Mouse (Mus musculus) embryo, embryonic 11 days (tissue): ENCODE measurements around the gene Retreg1.

Experiments used
- DNase-seq: peaks from one replicate; pipeline ENCODE4 v3.0.0-alpha.2; 2015

Gene Retreg1

DNA sequence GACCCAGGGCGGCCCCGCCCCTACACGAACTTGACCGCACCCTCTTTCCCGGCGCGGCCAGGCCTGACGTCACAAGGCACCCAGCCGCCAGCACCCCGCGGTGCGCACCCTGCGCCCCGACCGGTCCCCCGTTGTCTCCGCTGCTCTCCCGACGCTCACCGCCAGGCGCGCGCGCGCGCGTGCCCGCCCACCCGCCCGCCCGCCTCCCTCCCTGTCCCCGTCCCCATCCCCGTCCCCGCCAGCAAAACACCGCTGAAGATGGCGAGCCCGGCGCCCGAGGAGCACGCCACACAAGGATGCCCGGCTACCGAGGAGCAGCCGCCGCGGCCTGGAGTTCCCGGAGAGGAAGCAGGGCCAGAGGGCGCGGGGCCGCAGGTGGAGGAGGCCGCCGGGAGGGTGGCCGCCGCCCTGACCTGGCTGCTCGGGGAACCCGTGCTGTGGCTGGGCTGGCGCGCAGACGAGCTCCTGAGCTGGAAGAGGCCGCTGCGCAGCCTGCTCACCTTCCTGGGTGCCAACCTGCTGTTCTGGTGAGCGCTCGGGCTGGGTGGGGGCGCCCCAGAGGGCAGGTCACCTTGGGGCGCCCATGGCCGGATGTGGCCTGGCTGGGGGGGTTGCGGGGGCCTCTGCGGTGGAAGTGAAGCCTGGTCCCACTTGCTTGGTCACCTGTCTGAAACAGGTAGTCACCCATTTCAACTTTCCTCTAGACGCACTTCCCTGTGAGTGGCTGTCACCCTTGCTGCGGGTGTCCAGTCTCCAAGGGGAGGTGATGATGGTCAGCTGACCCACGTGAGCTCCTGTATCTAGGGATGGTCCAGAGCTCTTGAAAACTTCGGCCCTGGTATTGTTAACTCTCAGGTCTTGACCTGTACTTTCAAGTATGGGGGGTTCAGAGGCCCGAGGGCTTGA is at the start of gene Retreg1:
Retreg1 (plus strand) TSS at position 95 of the 906 bp plus-strand sequence.
- peak; percentile 65 for DNase-seq

DNA sequence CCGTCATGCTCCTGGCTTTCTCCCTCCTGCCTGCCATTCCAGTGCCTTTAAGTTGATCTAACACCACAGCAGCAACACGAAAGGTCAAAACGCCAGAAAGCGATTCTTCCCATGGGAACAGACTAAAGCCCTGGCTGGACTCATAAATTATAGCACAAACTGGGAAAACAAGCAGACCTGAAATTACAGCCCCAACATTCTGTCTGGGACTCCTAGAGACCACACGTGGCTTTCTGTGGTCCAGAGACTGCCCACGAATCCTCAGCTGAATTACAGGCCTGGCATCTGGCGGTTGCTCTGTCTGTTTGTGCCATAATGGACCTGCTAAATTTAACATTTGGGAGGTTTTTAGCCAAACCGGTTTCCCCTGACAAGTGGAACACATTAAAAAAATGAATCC is 48.9 kb upstream of the Retreg1 start:
- DNase-seq: peak; percentile 44

DNA sequence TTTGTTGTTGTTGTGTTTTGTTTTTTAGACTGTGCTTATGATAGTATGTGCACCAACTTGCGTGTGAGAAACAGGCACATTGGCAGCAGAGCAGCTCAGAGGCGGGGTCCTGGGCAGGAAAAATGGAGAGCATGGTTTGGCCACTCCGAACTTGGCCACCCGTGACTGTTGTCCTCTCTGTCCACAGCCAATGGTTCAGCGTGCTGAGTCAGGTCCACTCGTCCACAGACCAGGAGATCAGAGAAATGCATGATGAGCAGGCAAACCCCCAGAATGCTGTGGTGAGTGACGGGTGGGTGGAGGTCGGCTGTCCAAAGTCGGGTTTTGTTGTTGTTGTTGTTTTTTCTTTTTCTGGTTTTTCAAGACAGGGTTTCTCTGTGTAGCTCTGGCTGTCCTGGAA is 47.5 kb upstream of the Retreg1 start:
- no peak for DNase-seq

DNA sequence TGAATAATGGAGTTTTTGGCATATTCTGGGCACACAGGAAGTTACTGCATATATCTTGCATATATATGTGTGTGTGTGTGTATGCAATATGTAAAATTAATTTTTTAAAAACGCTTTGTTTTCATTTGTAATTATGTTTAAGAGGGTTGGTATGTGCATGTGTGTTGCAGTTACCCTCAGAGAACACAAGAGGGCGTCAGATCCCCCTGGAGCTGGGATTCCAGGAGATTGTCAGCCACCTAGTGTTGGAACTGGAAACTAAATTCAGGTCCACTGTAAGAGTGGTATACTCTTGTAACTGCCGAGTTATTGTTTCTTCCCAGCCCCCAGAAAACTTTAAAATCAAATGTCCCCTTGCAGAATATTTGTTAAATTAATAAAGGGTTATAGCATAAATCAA is 46.6 kb upstream of the Retreg1 start:
- peak; percentile 65 for DNase-seq

DNA sequence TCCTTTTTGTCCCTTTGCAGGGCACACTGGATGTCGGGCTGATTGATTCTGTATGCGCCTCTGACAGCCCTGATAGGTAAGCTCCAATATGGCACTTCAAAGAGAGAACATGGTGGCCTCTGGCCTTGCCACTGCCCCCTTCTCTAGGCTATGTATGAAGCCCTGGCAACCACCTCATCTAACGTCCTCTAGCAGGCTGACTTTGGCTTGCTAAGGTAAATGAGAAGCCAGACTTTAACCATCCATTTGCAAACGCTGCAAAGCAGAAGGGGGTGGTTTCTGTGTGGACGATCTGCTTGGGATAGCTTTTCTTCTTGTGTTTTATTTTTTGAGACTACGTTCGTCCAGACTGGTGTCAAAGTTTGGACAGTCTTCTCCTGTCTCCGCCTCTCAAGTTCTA is 45.8 kb upstream of the Retreg1 start:
- no peak for DNase-seq

DNA sequence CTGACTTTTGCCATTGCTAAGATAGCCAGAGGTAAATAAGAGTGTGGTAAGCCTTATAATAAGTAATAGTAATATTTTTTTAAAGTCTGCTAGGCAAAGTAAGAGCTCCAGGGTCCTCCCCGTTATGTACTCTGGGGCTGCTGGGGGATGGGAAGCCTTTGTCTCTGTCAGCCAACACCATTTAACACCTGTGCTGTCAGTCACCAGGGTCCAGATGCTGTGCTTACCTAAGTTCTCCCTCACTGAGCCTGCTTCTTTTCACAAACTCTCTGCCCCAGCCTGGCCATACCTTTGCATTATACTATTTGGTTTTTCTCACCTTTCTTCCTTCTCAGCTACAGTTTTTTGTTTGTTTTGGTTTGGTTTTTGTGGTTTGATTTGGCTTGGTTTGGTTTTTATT is 45.1 kb upstream of the Retreg1 start:
- no peak for DNase-seq

DNA sequence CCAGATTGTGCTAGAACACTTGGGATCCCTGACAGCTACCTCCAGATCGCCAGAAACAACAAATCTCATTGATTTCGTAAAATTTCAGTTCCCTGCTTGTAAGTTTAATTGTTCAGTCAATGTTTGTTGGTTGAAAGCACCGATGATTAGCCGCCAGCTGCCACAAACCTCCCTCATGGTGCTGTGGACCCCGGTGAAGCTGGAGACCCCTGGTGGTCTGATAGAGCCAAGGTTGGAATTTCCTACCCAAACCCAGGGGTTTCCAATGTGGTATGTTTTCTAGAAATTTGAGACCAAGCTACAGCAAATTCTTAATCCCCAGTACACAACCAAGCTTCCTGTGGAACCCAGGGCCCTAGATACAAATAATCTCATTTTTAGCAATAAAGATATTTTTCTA is 41.3 kb upstream of the Retreg1 start:
- no peak for DNase-seq

DNA sequence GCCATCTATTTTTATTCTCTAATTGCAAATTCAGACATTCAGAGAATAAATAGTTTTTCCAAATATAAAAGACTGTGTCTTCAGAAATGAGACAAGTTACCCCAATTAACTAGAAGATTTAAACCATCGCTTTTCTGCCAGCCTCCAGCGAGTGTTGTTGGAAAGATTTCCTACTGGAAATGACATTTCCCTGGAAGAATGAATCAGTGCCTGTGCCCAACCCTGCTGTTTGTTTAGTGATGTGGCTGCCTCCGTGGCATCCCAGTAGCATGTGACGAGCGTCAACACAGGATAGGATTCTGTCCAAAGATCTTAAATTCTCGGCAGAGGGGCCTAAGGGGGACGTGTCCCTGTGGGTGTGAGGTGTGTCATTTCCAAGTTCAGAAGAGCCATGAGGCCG is 40.8 kb upstream of the Retreg1 start:
- DNase-seq: no peak

DNA sequence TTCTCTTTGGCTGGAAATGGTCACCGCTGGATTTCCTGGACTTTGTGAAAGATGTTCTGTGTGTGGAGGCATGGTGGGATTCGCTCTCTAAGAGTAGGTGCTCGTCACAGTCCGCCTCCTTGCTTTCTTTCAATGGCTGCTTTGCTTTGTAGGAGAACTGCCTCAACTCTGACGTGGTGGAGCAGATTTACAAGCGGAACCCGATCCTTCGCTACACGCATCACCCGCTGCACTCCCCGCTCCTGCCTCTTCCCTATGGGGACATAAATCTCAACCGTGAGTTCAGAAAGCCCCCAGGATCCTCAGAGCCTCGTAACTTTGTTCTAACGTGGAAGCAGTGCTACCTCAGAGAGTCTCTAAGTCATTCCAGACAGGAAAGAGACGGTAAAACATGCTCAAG is 39.9 kb upstream of the Retreg1 start:
- peak; percentile 35 for DNase-seq

DNA sequence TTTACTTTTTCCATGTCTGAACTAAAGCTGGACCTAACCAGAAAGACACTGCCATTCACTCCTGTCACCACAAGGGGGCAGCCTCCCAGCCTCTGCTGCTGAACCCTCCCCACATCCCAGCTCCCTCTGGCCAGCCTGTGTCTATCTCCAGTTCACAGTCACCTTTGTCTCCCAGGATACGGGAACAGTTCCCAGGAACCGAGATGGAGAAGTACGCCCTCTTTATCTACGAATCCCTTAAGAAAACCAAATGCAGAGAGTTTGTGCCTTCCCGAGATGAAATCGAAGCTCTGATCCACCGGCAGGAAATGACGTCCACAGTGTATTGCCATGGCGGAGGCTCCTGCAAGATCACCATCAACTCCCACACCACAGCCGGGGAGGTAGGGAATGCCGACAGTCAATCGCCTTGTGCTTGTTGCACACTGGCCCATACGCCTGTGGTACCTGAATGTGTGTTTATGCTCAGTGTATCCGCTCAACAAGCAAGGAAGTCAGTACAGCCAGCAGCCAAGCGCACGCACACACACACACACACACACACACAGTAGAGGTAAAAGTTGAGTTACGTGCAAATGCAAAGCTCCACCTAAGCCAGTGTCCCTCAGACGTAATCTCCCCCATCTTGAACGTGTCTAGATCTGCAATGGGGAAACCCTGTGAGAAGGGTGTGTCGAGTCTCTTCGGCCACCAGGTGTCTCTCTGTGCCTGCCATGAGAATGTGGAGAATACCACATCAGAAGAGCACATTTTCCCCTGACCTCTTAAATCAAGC is 37.5 kb upstream of the Retreg1 start:
- peak; percentile 70 for DNase-seq

DNA sequence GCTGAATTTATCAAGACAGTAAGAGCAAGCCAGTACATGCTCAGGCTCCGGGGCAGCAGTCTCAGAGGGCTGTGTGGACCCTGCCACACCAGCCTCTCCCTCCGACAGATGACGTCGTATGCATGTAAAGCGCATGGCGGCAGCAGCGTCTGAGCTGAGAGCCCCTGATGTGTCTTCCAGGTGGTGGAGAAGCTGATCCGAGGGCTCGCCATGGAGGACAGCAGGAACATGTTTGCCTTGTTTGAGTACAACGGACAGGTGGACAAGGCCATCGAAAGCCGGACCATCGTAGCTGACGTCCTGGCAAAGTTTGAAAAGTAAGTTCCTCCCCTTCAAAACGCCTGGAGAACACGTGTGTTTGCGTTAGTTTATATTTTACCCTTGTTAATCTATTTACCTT is 36.6 kb upstream of the Retreg1 start:
- DNase-seq: no peak

DNA sequence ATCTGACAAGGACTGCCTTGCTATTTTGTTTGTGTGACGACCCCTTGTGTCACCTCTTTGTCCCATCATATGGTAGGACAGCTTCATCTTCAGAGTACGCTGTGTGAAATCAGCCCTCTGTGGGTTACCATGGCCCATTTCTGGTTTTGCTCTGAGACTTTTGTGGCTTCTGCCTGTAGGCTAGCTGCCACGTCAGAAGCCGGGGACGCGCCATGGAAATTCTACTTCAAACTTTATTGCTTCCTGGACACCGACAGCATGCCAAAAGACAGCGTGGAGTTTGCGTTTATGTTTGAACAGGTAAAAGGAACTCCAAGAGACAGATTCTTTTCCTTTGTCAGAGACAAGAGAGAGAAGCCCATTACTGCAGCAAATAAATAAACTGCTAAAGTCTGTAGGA is 36.1 kb upstream of the Retreg1 start:
- DNase-seq: no peak

DNA sequence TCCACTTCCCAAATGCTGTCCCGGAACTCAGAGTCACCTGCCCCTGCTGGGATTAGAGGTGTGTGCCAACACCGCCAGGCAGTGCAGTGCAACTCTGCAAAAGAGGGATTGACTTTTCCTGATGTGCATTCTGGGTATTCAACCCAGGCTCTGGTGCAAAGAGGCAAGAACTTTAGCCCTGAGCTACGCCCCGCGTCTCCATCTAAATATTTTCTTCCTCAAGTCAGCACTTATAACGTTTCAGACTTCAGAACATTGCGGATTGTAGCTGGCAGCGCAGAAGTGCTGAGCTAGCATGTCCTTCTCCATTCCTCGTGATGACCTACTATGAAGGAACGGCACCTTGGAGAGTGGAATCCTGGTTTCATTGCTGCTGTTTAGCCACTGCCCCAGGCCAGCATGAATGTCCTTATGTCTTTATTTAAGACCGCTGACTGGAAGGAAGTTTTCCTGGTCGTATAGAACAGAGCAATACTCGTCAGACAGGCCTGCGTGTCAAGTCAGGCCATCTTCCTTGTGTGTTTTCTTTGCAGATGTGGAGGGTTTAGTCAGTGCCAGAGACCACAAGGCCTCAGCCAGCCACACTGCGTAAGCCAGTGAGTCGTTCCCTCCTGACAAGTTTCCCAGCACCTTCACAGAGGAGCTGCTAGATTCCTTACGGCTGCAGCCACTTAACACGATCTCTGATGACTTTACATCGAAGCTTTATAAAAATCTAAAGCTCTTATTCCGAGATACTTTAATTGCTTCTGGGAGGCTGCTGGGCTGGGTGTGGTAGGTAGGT is 34.1 kb upstream of the Retreg1 start:
- no peak for DNase-seq

DNA sequence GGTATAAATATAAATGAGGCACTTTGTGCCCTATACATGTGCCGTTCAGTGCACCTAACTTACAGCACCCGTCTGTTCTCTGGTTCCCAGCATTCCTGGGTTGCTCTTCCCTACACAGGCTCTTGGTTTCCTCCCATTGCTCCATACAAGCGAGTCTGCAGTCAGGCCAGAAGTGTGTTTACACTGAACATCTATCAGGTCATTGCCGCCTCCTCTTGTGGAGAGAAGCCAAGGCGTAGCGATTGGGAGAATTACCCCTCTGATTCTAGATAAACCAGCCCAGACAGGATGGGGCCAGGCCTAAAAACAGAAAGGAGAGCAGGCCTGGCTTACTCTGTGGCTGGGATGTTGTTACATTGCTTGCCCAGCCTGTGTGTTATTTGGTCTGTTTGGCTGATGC is 33.3 kb upstream of the Retreg1 start:
- no peak for DNase-seq

DNA sequence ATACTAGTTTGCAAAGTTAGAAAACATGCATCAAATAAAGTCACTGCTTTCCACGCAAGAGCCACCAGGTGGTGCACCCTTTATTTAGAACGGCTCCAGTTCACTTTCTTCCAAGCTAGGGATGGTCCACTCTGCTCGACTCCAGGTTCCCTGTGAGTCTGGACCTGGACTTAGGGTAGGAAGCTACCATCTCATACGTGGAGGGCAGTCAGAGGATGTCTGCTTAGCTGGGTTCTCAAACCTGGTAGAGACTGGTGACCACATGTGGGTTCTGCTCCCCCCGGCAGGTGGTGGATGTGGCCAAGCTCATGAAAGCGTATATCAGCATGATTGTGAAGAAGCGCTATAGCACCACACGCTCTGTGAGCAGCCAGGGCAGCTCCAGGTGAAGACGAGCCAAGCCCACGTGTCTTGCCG is 31.1 kb upstream of the Retreg1 start:
- no peak for DNase-seq

DNA sequence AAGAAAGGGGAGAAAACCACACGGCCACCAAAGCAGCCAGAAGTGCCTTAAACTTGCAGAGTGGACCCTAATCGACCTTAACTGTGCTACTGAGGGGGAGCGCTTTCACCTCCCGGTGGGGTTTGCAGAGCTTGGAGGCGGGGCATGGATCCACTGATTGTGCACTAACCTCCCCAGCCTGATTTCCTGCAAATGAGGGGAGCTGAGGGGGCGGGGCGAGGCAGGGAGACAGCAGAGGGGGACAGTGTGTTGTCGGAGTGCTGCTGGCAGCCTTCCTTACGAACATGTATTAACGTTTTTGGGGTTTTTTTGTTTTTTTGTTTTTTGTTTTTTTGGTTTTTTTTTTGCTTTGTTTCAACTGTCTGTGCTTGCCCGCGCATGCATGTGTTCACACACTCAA is 30.5 kb upstream of the Retreg1 start:
- DNase-seq: no peak

DNA sequence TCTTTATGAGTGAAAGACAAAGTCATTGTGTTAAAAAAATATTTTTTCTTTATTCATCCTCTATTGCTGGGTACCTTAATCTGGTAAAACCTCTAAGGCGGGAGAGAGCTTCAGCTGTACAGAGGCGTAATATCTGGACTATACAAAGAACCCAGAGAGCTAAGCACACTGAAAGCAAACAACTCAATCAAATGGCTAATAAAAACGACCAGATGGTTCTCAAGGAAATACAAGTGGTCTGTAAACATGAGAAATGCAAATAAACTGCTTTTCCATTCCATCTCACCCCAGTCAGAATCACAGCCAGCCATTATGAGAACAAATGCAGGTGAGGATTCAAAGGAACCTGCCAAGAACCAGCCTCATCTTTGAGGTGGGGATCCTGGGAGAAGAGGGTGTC is 28.4 kb upstream of the Retreg1 start:
- DNase-seq: no peak

DNA sequence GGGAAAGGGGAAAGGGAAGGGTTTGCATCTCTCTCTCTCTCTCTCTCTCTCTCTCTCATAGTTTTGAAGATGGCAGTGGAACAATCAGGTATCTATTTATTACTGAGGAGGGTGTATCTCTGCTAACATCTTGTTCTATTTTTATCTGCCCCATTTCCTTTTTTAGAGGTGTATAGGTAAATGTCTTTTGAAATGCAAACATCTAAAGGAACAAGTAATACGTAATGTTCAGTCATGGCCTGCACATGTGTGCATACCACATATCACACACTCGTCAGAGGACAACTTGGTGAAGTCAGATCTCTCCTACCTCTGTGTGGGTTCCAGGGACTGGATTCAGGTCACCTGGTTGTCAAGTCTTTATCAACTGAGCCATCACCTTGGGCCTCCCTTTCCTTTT is 25.8 kb upstream of the Retreg1 start:
- DNase-seq: no peak

DNA sequence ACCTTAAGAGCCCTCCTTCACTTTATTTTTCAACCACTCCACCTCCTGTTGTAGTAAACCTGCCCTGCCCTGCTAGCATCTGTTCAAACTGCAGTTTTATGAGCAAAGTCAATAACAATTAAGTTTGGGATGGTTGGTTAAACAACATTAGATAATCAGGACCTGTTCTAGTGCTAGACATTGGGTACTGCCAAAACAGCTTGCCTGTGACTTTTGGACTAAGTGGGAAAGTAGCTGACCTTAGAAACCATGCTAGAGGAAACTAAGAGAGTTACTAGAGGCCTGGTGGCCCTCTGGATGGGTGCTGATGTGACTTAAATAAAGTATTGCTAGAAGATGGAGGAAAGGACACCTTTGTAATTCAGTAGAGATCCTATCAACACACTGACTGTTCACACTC is 21.0 kb upstream of the Retreg1 start:
- no peak for DNase-seq

DNA sequence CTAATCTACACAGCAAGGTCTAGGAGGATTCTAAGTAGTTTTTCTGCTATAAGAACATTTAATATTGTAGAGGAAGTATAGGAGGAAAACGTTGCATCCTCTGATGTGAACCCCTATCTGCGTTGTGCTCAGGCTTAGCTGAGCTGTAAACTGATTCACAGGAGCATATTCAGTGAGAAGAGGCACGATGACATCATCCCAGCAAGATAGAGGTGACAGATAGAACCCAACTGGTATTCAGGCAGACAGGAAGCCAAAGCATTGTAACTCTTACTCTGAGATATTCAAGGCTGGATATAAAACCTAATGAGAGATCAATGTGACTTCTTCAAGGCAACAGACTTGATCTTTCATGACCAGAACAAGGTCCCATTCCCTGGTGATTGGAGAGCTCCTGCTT is 20.3 kb upstream of the Retreg1 start:
- DNase-seq: no peak

DNA sequence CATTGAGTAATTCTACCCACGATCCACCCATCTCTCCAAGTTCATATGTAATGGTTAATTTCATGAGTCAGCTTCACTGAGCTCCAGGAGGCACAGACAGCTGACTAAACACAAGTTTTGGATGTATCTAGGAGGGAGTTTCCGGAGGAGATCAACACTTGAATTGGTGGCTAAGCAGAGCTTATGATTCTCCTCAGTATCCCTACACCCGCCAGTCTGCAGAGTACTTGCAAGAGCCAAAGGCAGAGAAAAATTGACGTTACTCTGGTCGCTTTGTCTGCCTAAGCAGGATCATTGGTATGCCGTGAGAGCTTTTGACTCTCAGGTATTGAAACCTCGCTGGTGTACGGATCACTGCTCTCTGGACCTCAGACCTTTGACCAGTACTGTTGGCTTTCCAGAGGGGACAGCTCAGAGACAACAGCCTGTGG is 16.4 kb upstream of the Retreg1 start:
- DNase-seq: no peak

DNA sequence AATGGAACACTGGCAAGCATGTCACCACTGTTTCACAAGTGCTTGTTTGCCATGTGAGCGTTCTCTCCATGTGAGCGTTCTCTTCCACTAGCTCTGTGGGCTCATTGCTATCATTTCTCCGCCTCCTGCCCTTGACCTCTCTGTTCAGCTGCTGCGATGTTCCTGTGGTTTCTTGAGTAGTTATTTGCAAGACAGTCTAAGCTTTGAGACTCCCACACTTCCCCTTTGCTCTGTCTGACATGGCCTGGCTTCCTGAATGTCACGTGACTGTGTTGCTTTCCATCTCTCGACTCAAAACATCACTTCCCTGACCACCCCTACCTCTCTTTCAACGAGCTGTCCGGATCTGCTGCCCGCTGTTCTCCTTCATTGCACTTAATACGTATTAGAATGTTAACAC is 14.5 kb upstream of the Retreg1 start:
- no peak for DNase-seq

DNA sequence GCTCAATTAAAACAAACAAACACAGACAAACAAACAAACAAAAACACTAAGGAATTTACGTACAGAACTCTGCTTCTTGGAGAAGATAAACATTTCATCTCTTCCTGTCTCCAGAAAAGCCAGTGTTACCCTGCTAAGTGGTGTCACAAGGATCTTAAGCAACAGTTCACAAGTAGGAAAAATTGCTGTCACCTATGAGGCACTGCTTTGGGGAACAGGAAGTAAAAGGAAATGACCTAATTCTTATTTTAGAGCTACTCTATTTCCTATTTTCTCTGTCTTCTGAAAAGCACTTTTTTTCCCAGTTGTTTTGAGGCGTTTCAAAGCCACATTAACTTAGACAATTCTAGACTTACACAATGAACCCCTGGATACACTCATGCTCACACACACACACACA is 12.6 kb upstream of the Retreg1 start:
- DNase-seq: no peak
